Mouse (Mus musculus) myocyte (in vitro differentiated cells): ENCODE data around the gene Rere. TPM values are rescaled to one million over a fixed set of nuclear protein-coding genes. Genes with fewer than 3 reads are reported as not detected.

Source experiments
- H3K27me3 ChIP-seq: one replicate; pipeline ENCODE4 v1.6.1; 2011; ENCODE audit not compliant: control insufficient read depth, insufficient read depth, insufficient read length
- H3K36me3 ChIP-seq: one replicate; pipeline ENCODE4 v1.6.1; 2011; ENCODE audit not compliant: control insufficient read depth, insufficient read depth
- H3K4me2 ChIP-seq: one replicate; pipeline ENCODE4 v1.6.1; 2011; ENCODE audit warnings: low read depth, control low read depth
- H3K4me3 ChIP-seq: one replicate; pipeline ENCODE4 v1.5.1; 2011; ENCODE audit warnings: mild to moderate bottlenecking, control low read depth, moderate library complexity
- H3K79me2 ChIP-seq: one replicate; pipeline ENCODE4 v1.6.1; 2011; ENCODE audit not compliant: control insufficient read depth, insufficient read depth
- H3ac ChIP-seq: one replicate; pipeline ENCODE4 v1.6.1; 2011; ENCODE audit not compliant: control insufficient read depth, insufficient read length
- CEBPB ChIP-seq: IDR thresholded peaks from 2 replicates; pipeline ENCODE4 v1.6.1; 2011; ENCODE audit warnings: mild to moderate bottlenecking, moderate library complexity; ENCODE audit not compliant: poor library complexity, insufficient read depth, severe bottlenecking
- E2F4 ChIP-seq: IDR thresholded peaks from one replicate; pipeline ENCODE4 v1.6.1; 2011; ENCODE audit warnings: mild to moderate bottlenecking, control low read depth, moderate library complexity; ENCODE audit not compliant: insufficient read depth
- MAX ChIP-seq: IDR thresholded peaks from one replicate; pipeline ENCODE4 v1.6.1; 2011; ENCODE audit warnings: low read depth, mild to moderate bottlenecking, control low read depth
- MYOD1 ChIP-seq, 3 experiments: IDR thresholded peaks; one replicate each; pipeline ENCODE4 v1.6.1; 2011; ENCODE audit warnings: control low read depth in 2 of 3, low read depth in 2 of 3, mild to moderate bottlenecking in 2 of 3, moderate library complexity in 1 of 3; ENCODE audit not compliant: insufficient read length in 2 of 3, control insufficient read depth in 1 of 3
- MYOG ChIP-seq, 3 experiments: IDR thresholded peaks; one replicate each; pipeline ENCODE4 v1.6.1; 2011; ENCODE audit warnings: control low read depth in 2 of 3, low read depth in 2 of 3, mild to moderate bottlenecking in 2 of 3; ENCODE audit not compliant: insufficient read length in 2 of 3, control insufficient read depth in 1 of 3, insufficient read depth in 1 of 3
- POLR2A ChIP-seq: IDR thresholded peaks from one replicate; pipeline ENCODE4 v1.6.1; 2011; ENCODE audit warnings: low read depth, mild to moderate bottlenecking, control low read depth, moderate library complexity; ENCODE audit not compliant: insufficient read length
- POLR2AphosphoS2 ChIP-seq: IDR thresholded peaks from one replicate; pipeline ENCODE4 v1.6.1; 2011; ENCODE audit warnings: low read depth, control low read depth; ENCODE audit not compliant: insufficient read length
- REST ChIP-seq: IDR thresholded peaks from one replicate; pipeline ENCODE4 v1.6.1; 2011; ENCODE audit warnings: mild to moderate bottlenecking, control low read depth, moderate library complexity; ENCODE audit not compliant: insufficient read depth, insufficient read length
- SRF ChIP-seq: IDR thresholded peaks from one replicate; pipeline ENCODE4 v1.6.1; 2011; ENCODE audit warnings: low read depth; ENCODE audit not compliant: control insufficient read depth, insufficient read length
- TCF12 ChIP-seq: IDR thresholded peaks from one replicate; pipeline ENCODE4 v1.6.1; 2011; ENCODE audit warnings: mild to moderate bottlenecking, control low read depth; ENCODE audit not compliant: poor library complexity, insufficient read depth, severe bottlenecking
- TCF3 ChIP-seq: IDR thresholded peaks from one replicate; pipeline ENCODE4 v1.6.1; 2011; ENCODE audit warnings: low read depth, control low read depth; ENCODE audit not compliant: insufficient read length
- USF1 ChIP-seq: IDR thresholded peaks from one replicate; pipeline ENCODE4 v1.6.1; 2011; ENCODE audit warnings: low read depth, mild to moderate bottlenecking, control low read depth, moderate library complexity
- polyA plus RNA-seq: library from polyadenylated mRNA; unstranded; fragments of >200 nt; fragmentation: generic; extraction: Trizol; gene quantifications from one replicate; pipeline ENCODE4 v1.2.1, GENCODE M21; 2012; ENCODE audit warnings: missing spikeins

Gene Rere
- polyA plus RNA-seq, 1 experiment = 34.0 TPM

GRCm38 (mm10) chr4:150260111-150260510 lies 21.3 kb upstream of the Rere start:
- H3K36me3 ChIP-seq = no peaks in the 10 kb centered on the region
- H3K4me2 ChIP-seq = no peak overlapping the region
- no peak overlapping the region for H3K4me3 ChIP-seq
- H3K27me3 ChIP-seq = no peaks in the 10 kb centered on the region
- no peak overlapping the region for H3ac ChIP-seq
- H3K79me2 ChIP-seq = no peaks in the 10 kb centered on the region
- no peak for TF ChIP-seq MYOD1 (IDR thresholded peaks at IDR 0.05; ENCODE audit: control insufficient read depth in 1 of 3, insufficient read length in 2 of 3, low read depth in 2 of 3)
- TF ChIP-seq REST = no peak
- no peak for TF ChIP-seq TCF12
- no peak for TF ChIP-seq E2F4
- TF ChIP-seq SRF = no peak
- no peak for TF ChIP-seq MYOG (IDR thresholded peaks at IDR 0.05; ENCODE audit: control insufficient read depth in 1 of 3, insufficient read depth in 1 of 3, insufficient read length in 2 of 3, low read depth in 2 of 3)
- no peak for TF ChIP-seq POLR2A
- no peak for TF ChIP-seq POLR2AphosphoS2
- no peak for TF ChIP-seq CEBPB
- TF ChIP-seq MAX = no peak
- TF ChIP-seq USF1 = no peak
- TF ChIP-seq TCF3 = no peak

GRCm38 (mm10) chr4:150260745-150261144 lies 20.7 kb upstream of the Rere start:
- no peaks in the 10 kb centered on the region for H3K79me2 ChIP-seq
- TF ChIP-seq TCF3 = no peak
- no peak for TF ChIP-seq MYOG (IDR thresholded peaks at IDR 0.05; ENCODE audit: control insufficient read depth in 1 of 3, insufficient read depth in 1 of 3, insufficient read length in 2 of 3, low read depth in 2 of 3)
- TF ChIP-seq POLR2AphosphoS2 = no peak
- TF ChIP-seq POLR2A = no peak
- no peak for TF ChIP-seq E2F4
- no peak for TF ChIP-seq USF1
- TF ChIP-seq SRF = no peak
- TF ChIP-seq MAX = no peak
- no peak for TF ChIP-seq MYOD1 (IDR thresholded peaks at IDR 0.05; ENCODE audit: control insufficient read depth in 1 of 3, insufficient read length in 2 of 3, low read depth in 2 of 3)

GRCm38 (mm10) chr4:150262301-150262700 lies 19.1 kb upstream of the Rere start:
- no peak overlapping the region for H3ac ChIP-seq
- H3K36me3 ChIP-seq = no peaks in the 10 kb centered on the region
- H3K27me3 ChIP-seq = no peaks in the 10 kb centered on the region
- H3K4me3 ChIP-seq = no peak overlapping the region
- H3K4me2 ChIP-seq = no peak overlapping the region
- H3K79me2 ChIP-seq = no peaks in the 10 kb centered on the region
- TF ChIP-seq MYOG (IDR thresholded peaks at IDR 0.05; ENCODE audit: control insufficient read depth in 1 of 3, insufficient read depth in 1 of 3, insufficient read length in 2 of 3, low read depth in 2 of 3) = no peak
- TF ChIP-seq E2F4 = no peak
- no peak for TF ChIP-seq SRF
- no peak for TF ChIP-seq USF1
- no peak for TF ChIP-seq TCF12
- TF ChIP-seq REST = no peak
- no peak for TF ChIP-seq POLR2AphosphoS2
- no peak for TF ChIP-seq POLR2A
- TF ChIP-seq MYOD1 (IDR thresholded peaks at IDR 0.05; ENCODE audit: control insufficient read depth in 1 of 3, insufficient read length in 2 of 3, low read depth in 2 of 3) = no peak
- TF ChIP-seq CEBPB = no peak
- TF ChIP-seq MAX = no peak
- no peak for TF ChIP-seq TCF3

More at GRCm38 (mm10) chr4:150260745-150261144, 20.7 kb upstream of the Rere start:
- Histone ChIP-seq H3K4me3 (no peak overlapping the region), H3K4me2 (no peak overlapping the region), H3K36me3 (no peaks in the 10 kb centered on the region), H3ac (no peak overlapping the region), H3K27me3 (no peaks in the 10 kb centered on the region)

DNA sequence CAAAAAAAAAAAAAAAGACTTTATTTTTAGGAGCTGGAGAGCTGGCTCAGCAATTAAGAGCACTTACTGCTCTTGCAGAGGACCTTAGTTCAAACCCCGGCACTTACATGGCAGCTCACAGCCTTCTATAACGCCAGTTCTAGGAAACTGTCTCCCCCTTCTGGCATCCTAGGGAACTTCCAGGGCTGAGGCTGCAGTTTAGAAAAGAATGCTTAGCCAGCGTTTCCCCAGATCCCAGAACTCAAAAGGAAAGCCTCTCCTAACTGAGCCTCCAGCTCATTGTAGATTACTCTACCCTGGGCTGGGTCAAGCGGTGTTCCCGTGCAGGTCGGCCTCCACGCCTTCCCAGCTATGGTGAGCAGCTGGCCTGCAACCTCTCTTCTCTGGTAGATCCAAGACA lies 16.5 kb upstream of the Rere start:
- no peak overlapping the region for H3K4me2 ChIP-seq
- H3K79me2 ChIP-seq = no peaks in the 10 kb centered on the region
- H3K27me3 ChIP-seq = no peaks in the 10 kb centered on the region
- no peaks in the 10 kb centered on the region for H3K36me3 ChIP-seq
- TF ChIP-seq POLR2AphosphoS2 = no peak
- no peak for TF ChIP-seq TCF12
- TF ChIP-seq MAX = no peak
- no peak for TF ChIP-seq REST
- TF ChIP-seq TCF3 = no peak
- no peak for TF ChIP-seq CEBPB
- no peak for TF ChIP-seq POLR2A
- TF ChIP-seq SRF = no peak
- TF ChIP-seq USF1 = no peak
- TF ChIP-seq MYOG (IDR thresholded peaks at IDR 0.05; ENCODE audit: control insufficient read depth in 1 of 3, insufficient read depth in 1 of 3, insufficient read length in 2 of 3, low read depth in 2 of 3) = no peak
- no peak for TF ChIP-seq E2F4
- TF ChIP-seq MYOD1 (IDR thresholded peaks at IDR 0.05; ENCODE audit: control insufficient read depth in 1 of 3, insufficient read length in 2 of 3, low read depth in 2 of 3) = no peak
- H3ac ChIP-seq = no peak overlapping the region
- H3K4me3 ChIP-seq = no peak overlapping the region
